Mouse (Mus musculus) heart, postnatal 10 days (tissue): Measurements from ENCODE around the gene Arhgef38. TPM values are rescaled to one million over a fixed set of nuclear protein-coding genes. Genes with fewer than 3 reads are reported as not detected.

Source experiments
- DNase-seq, 2 experiments: peaks; one replicate each; pipeline ENCODE4 v3.0.0; 2021
- intact Hi-C: fragments of 180-260 bp; cut with DNase I; formaldehyde crosslinking; loops from one replicate; pipeline ENCODE4 v1.15.1; 2025
- total RNA-seq, 2 experiments: library from RNA; stranded (reverse); gene quantifications; 2 replicates each; pipeline ENCODE4 v1.2.3; 2021

The Arhgef38 gene
- not detected for total RNA-seq

DNA sequence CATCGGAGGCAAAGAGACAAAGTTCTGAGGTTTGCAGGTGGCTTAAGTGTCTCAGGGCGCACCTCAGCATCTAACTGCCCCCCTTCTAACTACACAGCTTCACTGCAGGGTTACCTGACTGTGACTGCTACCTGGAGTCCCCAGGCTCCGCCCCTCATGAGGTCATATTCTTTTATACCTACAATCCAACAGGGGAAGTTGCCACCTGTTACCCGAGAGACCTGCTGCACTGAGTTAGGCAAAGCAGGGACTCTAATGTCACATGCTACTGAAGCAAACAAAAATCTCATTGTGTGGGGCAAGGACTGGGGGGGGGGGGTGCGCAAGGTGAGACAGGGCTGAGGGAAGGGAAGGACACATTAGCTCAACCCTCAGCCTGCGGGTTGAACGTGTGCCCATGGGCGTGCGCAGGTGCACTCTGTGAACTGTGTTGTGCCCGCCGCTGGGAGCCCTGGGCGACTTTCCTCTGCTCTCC, at the start of gene Arhgef38:
Gene Arhgef38 (minus strand): TSS at position 129 of the 475 bp plus-strand sequence.
- no peak for DNase-seq
- intact Hi-C loops: no loop called here

DNA sequence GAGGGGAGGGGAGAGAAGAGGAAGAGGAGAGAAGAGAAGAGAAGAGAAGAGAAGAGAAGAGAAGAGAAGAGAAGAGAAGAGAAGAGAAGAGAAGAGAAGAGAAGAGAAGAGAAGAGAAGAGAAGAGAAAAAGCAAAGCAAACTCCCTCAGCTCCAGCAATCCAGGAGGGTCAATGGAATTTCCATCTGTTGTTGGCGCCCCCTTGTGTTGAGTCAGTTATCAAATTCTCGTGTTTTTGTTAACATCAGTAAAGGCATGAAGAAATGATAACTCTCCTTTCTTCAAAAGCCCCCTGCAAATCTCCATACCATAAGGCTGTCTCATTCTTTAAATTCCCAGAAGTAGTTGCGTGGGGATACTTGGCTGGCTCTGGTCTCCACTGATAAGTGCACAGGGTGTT, 37.1 kb upstream of the Arhgef38 start:
- DNase-seq: peak; percentile 68 to 88
- intact Hi-C loops: loop anchor here (2.0 to 10.0 kb wide), 3 partner anchors 157 to 525 kb away; no protein-coding TSS in a partner anchor

DNA sequence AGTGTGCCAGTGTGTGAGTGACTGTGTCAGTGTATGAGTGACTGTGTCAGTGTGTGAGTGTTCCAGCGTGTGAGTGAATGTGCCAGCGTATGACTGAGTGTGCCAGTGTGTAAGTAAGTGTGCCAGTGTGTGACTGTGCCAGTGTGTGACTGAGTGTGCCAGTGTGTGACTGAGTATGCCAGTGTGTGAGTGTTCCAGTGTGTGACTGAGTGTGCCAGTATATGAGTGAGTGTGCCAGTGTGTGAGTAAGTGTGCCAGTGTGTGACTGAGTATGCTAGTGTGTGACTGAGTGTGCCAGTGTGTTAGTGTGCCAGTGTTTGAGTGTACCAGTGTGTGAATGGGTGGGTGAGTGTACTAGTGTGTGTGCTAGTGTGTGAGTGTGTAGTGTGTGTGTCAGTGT, 24.1 kb upstream of the Arhgef38 start:
- no peak for DNase-seq
- intact Hi-C loops: no loop called here

DNA sequence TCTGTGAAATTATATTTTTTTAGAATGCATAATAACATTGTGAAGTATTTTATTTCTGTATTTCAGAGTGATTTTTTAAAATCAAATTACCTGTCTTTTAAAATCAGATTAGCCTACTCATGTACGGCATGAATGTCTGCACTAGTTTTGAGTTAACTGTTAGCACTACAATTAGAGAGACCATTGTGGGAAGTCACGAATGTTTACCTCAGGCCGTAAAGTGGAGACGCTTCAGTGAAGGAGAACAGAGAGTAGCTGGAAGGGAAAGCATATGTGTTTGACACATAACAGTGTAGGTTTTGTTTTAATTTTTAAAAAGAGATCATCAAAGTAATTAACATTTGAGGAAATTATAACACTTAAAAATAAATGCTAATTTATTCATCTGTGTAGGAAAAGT, 21.1 kb upstream of the Arhgef38 start:
- intact Hi-C loops: no loop called here

DNA sequence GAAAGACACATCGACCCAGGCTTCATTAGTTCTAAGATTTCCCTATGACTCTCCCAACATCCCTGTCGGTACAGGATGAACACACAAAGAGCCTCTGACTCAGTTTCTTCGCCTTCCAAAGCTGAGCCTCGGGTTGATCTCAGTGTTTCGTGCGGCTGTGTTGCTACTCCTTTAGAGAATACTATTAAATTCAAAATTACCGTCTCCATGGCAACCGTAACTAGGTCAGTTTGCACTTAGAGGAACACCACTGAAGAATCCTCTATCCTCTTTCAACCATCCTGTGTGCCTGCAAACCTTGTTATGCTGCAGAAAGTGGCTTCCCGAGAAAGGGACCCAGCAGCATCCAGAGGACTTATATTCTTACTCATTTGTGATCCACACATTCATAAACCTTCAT, 9.3 kb upstream of the Arhgef38 start:
- no peak for DNase-seq
- intact Hi-C loops: no loop called here

More for the DNA sequence above, 21.1 kb upstream of the Arhgef38 start:
- no peak for DNase-seq

DNA sequence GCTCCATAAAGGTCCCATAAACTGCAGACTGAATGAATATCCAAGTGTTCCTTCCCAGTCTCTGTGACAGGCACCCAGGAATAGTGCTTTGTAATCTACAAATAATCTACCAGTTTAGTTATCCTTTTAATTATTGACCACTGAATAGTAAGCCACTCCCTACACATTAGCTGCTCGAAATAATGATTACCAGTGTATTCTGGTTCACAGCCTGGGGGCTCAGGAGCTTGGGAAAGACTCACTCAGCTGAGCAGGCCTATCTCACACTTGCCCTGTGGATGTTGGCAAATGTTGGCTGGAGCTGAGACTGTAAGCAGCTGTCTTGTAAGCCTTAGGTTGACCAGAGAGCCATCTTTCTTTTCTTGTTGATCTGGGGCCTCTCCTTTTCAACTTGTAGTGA, 7.2 kb upstream of the Arhgef38 start:
- intact Hi-C loops: no loop called here
- no peak for DNase-seq

DNA sequence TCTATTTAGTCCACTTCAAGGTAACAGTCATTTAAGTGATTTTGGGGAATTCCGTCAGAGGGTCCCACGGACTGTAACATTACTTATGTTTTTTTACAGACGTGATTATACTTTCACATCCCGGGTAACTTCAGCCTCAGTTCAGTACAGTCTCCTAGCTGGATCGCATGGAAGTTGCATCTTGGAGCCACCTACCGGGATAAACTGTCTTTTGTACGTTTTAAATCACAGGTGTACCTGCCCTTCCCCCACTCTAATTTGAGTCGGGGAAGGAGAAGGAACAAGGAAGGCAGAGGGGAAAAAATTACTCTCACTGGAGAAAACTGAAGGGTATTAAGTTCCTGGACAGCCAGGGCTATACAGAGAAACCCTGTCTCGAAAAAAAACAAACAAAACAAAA, 756 bp downstream of the Arhgef38 start:
- intact Hi-C loops: no loop called here

DNA sequence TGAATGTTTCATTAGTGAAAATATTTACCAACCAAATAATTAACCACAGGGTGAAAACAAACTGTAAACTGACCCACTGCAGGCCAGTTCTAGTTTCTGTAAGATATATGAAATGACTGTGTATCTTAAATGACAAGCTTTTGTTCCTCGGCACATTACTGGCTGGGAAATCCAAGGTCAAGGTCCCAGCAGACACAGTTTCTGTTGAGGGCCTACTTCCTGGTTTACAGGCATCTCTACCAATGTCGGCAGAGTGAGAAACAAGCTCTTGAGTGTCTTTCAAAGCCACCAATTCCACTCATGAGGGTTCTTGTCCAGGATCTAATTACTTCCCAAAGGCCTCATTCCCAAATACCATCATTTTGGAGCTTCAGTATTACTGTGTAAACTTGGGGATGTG, 4.3 kb downstream of the Arhgef38 start:
- intact Hi-C loops: no loop called here
- DNase-seq: no peak

More for the DNA sequence above, 756 bp downstream of the Arhgef38 start:
- DNase-seq: no peak

DNA sequence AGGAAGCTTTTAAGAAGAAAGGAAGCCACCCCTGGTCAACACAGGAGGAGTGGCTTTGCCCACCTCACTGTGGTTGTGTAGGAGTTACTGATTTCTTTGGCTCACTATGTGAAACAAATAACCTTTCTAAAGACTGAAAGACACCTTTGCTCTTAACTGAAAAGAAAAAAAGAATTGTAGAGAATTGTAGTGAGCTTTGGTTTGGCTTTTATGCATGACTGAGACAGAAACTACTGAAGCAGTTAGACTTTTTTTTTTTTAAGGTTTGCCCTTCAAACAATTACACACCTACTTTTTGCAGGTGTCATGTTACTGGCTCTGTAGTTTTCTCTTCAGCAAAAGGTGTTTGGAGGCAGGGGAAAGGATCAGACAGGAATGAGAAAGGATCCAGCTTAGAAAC, 5.2 kb downstream of the Arhgef38 start:
- intact Hi-C loops: no loop called here
- no peak for DNase-seq

DNA sequence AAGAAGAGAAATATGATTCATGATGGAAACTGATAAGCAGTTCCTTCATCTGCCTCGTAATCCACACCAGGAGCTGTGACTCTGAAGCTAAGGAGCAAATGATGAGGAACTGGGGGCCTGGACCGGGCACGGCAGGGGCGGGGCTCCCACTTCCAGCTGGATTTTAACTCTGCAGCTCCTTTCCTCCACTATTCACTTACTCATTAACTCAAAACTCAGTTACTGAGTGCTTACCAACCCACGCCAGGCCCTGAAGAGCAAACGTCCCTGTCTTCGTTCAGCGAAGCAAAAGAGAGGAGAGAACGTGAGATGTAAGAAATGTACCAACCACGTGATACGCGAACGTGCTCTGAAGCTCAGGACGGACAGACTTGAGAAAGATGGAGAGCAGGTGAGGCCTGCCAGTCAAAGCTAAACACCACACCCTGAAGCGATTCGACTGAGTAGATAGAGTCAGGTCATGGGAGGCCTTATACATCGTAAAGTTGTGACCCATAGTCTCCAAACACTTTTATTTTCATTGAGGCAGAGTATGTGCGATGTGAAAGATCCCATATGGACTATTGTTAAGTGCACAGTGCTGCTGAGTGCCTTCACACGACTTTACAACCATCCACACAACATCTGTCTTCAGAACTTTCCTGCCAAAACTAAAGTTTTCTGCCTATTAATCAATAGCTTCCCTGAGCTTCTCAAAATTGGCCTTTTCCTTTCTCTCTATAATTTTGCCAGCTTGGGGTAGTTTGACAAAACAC, 7.3 kb downstream of the Arhgef38 start:
- DNase-seq: no peak
- intact Hi-C loops: no loop called here

DNA sequence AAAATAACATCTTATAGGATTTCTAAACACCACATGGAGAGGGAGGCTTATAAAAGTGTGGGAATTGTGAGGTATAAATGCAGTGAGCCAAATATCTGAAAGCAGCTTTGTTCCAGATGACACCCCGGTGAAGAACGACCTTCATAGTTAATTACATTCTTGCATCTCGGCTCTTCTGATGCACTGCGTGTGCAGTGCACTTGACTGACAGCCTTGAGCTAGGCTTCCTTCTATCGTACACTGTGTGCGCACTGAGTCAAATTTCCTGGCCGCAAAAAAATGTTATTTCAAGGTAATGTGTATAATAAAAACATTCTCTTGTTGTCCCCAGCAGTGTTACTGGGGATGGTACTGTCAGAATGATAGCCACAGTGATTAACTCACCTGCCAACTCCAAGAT, 16.2 kb downstream of the Arhgef38 start:
- intact Hi-C loops: no loop called here
- DNase-seq: no peak

DNA sequence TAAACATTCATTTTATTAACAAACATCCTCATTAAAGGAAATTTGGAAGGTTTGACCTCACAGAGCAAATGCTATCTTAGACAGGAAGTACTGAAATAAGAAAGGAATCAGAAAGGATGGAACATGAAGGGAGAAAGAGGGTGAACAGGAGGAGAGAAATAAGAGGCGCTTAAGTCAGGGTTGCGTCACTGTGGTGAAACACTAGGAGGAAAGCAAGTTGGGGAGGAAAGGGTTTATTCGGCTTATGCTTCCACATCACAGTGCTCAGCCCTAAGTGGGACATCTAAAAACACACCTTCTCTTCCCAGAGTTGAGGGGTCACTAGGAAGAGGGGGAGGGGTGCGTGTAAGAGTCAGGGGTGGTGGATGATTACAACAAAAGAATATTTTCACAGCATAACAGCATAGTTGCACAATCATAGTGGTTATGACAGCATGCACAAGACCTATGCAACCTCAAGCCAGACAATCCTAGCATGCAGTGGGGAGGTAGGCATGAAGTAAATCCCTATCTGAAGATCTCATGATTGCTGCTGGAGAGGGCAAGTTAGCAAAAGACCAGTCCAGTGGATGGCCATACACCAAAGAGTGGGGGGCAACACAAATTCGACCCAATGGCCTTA, 19.4 kb downstream of the Arhgef38 start:
- intact Hi-C loops: no loop called here
- DNase-seq: no peak

DNA sequence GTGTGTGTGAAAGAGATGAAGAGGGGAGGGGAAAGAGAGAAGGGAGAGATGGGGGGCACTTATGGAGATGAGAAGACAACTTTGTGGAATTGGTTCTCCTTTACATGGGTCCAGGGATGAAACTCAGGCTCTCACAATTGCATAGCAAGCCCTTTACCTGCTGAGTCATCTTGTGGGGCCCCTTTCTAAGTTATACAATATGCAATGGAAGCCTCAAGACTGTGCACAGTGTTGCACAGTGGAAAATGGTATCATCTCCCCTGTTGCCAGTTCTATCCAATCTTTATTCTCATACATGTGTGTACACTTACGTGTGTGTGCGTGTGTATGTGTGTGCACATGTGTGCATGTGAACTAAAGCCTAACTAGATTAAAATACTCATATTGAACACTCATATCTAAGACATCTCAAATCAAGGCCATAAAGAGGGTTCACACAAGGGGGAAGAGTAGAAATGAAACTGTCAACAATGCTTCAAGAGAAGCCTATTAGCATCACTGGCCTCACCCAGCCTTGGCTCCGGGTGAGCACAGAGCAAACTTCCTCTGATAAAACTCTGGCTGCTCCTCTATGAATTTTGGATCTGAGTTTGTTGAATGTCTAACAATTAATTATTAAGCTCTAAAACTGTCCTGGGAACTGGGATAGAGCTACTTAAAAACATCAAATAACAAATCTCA, 21.2 kb downstream of the Arhgef38 start:
- intact Hi-C loops: no loop called here
- DNase-seq: no peak

DNA sequence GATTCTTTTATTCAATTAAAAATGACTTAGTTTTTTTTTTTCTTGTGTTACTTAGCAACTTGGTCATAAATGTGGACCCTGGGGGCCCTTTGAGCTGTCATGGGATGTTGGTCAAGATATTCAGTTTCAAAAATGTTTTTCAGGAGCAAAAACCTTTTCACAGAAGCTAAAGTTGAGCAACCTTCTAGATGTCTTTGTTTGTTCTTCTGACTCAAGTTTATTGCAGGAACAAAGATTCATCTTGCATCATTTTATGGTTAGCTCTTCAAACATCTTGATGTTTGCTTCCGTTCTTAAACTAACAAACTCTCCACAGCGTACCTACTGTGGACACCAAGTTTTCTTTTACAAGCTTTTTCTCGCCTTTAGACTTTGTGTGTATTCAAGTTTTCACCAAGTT, 23.4 kb downstream of the Arhgef38 start:
- no peak for DNase-seq

DNA sequence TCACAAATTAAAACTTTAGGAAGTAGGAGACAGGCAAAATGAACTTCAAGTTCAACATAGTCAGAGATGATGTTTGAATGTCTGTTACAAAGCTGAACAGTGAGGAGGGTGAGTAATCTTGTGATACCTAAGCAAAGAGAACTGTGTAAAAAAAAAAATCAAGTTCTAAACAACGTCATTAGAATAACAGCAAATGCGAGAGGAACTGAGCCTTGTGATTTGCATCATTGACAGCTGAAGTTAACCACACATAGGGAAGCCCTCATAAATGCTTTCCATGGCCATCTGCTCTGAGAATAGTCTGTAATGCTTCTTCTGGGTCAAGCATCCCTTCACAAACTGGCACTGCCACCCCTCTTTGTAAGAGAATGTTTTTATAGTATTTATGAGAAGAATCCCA, 31.0 kb downstream of the Arhgef38 start:
- DNase-seq: no peak
- intact Hi-C loops: no loop called here

More for the DNA sequence above, 23.4 kb downstream of the Arhgef38 start:
- intact Hi-C loops: no loop called here

DNA sequence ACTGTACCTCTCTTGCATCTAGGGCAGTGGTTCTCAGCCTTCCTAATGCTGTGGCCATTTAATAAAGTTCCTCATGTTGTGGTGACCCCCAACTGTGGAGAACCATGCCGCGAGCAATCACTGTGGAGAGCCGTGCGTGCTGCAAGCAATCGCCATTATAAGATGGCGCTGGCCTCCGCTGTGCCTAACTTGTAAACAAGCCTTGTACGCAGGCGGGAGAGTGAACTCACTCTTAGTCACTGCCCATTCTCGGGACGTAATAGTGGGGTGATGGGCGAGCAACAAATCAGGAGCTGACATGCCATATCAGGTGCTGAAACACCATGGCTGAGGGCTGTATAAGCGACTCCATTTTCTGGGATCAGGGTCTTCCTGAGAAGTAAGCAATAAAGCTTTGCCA, 32.6 kb downstream of the Arhgef38 start:
- intact Hi-C loops: no loop called here

DNA sequence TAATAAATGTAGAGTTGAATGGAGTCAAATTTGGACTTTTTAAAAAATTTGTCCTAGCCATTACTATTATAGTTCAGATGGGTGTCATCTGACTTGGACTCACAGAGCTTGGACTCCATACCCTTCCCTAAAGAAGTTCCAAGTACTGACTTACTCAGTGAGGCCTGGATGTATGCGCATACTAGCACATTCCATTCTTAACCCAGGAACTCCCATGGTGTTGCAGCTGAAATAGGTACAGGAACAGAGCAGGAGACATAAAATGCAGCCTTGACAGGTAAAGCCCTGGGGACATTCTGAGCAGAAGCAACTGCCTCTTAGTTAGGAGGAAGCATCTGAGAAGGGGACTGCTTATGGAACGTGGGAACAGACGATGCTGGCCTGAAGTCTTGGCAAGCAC, 45.8 kb downstream of the Arhgef38 start:
- DNase-seq: no peak
- intact Hi-C loops: no loop called here

More for the DNA sequence above, 32.6 kb downstream of the Arhgef38 start:
- no peak for DNase-seq

DNA sequence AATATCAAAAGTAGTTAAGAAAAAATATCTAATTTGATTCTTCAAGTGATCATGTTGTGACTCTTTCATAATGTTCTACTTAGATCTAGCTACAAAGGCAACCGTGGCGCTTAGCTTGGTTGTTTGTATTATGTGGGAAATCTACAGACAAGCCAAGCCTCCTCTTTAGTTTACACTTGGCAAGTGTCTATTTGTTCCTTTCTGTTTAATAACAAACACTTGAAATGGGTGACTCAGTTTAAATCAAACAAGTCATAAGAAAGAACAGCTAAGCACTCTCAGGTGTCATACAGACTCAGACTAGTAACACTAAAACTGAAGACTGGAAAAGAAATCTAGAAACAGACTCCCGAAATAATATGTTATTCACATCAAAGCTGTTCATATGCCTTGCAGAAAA, 47.2 kb downstream of the Arhgef38 start:
- no peak for DNase-seq
- intact Hi-C loops: no loop called here

DNA sequence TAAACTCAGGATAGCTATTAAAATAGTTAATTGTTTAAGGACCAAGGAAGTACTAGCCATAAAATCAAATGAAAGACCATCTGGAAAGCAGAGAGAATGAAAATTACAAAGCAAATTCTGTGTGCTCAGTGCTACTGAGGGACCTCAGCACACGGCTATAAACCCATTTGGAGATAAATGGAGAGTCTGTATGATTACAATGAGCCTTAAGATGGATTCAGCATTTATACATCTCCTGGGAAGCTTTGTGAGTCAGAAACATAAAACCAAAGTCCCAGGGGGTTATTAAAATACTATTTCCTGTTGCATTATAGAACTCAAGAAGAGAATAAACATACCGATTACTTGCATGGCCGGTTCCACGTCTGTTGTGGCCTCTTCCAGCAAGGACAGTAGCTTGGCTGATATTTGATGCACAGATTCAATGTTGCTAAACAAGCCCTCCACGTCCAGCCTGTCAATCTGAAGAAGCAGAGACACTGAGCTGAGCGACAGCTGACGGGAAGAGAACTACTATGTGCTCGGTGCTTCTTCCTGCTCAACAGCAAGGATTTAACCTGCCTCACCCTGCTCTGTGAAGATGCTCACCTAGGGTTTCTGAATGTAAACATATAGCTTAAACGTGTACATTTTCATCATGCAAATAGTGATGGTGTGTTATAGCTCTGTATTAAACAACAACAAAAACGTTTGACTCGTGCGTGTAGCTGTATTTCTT, 58.6 kb downstream of the Arhgef38 start:
- no peak for DNase-seq
- intact Hi-C loops: no loop called here

DNA sequence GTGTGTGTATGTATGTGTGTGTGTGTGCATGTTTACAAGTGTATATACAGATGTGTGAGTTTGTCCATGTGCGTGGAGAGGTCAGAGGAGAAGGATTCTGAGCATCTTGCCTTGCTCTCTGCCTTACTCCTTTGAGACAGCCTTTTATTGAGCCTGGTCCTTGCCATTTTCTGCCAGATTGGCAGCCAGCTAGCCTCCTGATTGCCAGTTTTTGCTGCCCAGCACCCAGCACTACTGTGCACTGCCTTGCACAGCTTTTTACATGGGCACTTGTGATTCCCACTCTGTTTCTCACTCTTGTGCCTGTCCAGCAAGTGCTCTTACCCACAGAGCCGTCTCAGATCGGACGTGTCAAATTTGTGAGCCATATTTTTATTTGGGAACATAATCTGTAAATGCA, 62.5 kb downstream of the Arhgef38 start:
- intact Hi-C loops: no loop called here
- DNase-seq: no peak

DNA sequence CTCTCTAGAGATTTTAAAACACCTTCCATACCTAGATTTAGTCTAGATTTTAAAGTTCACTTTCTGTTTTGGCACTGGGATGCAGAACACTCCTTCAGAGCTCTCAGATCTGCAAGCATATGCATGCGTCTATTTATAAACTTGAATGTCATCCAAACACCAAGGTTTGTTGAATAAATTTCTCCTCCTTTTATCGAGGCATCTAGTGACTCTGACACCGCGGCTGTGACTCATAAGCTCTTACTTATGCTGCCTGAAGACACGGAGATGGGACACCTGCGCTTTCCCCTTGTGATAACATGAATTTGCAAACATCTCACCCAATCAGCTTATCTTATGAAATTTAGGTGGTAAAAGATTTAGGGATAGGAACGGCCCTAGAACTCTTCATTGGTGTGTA, 65.0 kb downstream of the Arhgef38 start:
- intact Hi-C loops: no loop called here
- DNase-seq: no peak
